Mouse (Mus musculus) megakaryocyte, embryonic 14.5 days (primary cell): ENCODE data around the gene Sirt4.

Source experiments
- FLI1 ChIP-seq: IDR thresholded peaks from 2 replicates; pipeline ENCODE4 v1.6.1; 2012; ENCODE audit warnings: low read length, inconsistent platforms, mixed read lengths
- GATA1 ChIP-seq: IDR thresholded peaks from 3 replicates; pipeline ENCODE4 v1.6.1; 2012; ENCODE audit warnings: mixed read lengths, low read length, inconsistent platforms, borderline replicate concordance

GRCm38 (mm10) chr5:115480101-115480500 lies 4.4 kb downstream of the Sirt4 start:
- TF ChIP-seq FLI1: no peak
- TF ChIP-seq GATA1: no peak
